Mouse (Mus musculus): Measurements from ENCODE around the gene Ccdc181.

GRCm38 (mm10) chr1:164296473-164296872, 21.1 kb downstream of the Ccdc181 start:
- no peak for TF ChIP-seq CTCF (IDR thresholded peaks at IDR 0.05)
- TF ChIP-seq POLR2A (IDR thresholded peaks at IDR 0.05; ENCODE audit: insufficient read depth, low read depth, low read length): no peak

Data from heart, adult 2 months (tissue).